Mouse (Mus musculus): ENCODE data around the gene Lman2l. TPM values are rescaled to one million over a fixed set of nuclear protein-coding genes. Genes with fewer than 3 reads are reported as not detected.
A peak's percentile ranks its signal among the peaks of the same experiment; 100 is the strongest.

The Lman2l gene
- total RNA-seq, 1 experiment = 13.0 TPM

DNA sequence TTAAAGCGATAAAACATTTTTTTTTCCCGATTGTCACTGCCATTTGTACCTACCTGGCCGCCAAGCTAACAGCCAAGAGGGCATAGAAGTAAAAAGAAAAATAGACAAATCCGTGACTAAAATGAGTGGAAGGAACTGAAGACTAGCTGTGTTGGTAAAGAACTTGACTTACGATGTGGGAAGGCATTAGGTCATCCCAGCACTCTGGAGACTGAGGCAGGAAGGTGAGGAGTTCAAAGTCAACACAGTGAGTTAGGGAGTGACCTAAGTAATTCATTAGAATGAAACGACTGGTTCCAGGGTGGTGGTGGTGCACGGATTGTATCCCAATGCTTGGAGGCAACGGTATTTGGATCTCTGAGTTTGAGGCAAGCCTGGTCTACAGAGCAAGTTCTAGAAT, 437 bp upstream of the Lman2l start:
- 0 out of 4 replicates have a peak, but pooled peaks cover 0 to 2% of the 10 kb centered on the region in 2 experiments for H3K4me1 ChIP-seq (ENCODE audit: control insufficient read depth in 2 of 2, insufficient read depth in 2 of 2, low read length in 2 of 2, poor library complexity in 1 of 2)
- no peaks in the 10 kb centered on the region for H3K9me3 ChIP-seq (ENCODE audit: control insufficient read depth, insufficient read depth, low read depth, low read length)
- H3K27ac ChIP-seq (ENCODE audit: insufficient read depth, low read depth, low read length, poor library complexity, severe bottlenecking) = no peak overlapping the region
- TF ChIP-seq ZC3H11A (IDR thresholded peaks at IDR 0.05; ENCODE audit: borderline replicate concordance, low read depth, low read length) (no peak), CHD2 (IDR thresholded peaks at IDR 0.05; ENCODE audit: low read depth, low read length) (no peak)
- in situ Hi-C loops (cut with MboI; ENCODE audit: low sequenced_read_pairs in 2 of 2, unreplicated experiment in 2 of 2) = no loop called here
- 0 out of 2 replicates have a peak overlapping the region, but pooled peaks have one; percentile 43 for H3K9ac ChIP-seq (ENCODE audit: insufficient read depth, low read depth, low read length, poor library complexity, severe bottlenecking)
- no peak for DNase-seq (ENCODE audit: low read depth, low spot score)
- H3K4me3 ChIP-seq (ENCODE audit: insufficient read depth in 1 of 2, low read depth in 1 of 2, low read length in 2 of 2, poor library complexity in 1 of 2, severe bottlenecking in 1 of 2) = no peak overlapping the region
- 0 out of 2 replicates have a peak, but pooled peaks cover 4% of the 10 kb centered on the region for H3K36me3 ChIP-seq (ENCODE audit: control insufficient read depth, insufficient read depth, low read length, poor library complexity, severe bottlenecking)

DNA sequence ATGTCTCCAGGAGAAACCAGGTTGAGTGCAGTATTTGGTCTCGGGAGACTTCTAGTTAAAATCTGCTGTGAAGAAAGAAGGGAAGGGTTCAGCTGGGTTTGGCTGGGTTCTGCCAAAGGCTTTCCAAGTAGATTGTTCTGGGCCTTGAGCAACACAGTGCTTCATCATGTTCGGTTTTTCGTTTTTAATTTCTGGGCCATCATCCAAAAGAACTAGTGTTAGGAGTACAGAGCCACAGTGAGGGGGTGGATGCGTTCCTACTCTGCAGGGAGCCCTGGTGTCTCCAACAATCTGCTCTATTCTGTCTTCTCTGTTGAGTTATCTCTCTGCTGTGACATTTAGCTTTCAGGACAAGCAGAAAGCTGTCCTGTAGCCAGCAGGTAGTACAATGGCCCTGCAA, 4.0 kb downstream of the Lman2l start:
- TF ChIP-seq ZC3H11A (IDR thresholded peaks at IDR 0.05; ENCODE audit: borderline replicate concordance, low read depth, low read length) (no peak), CHD2 (IDR thresholded peaks at IDR 0.05; ENCODE audit: low read depth, low read length) (no peak), ZNF384 (IDR thresholded peaks at IDR 0.05; ENCODE audit: low read depth, low read length) (no peak), HCFC1 (IDR thresholded peaks at IDR 0.05; ENCODE audit: borderline replicate concordance, insufficient read depth, low read length) (no peak), MAFK (IDR thresholded peaks at IDR 0.05; ENCODE audit: insufficient read depth, low read depth, low read length) (no peak)
- in situ Hi-C loops (cut with MboI; ENCODE audit: low sequenced_read_pairs in 2 of 2, unreplicated experiment in 2 of 2) = no loop called here
- DNase-seq (ENCODE audit: low read depth, low spot score) = no peak
- 0 out of 4 replicates have a peak, but pooled peaks cover 0 to 2% of the 10 kb centered on the region in 2 experiments for H3K4me1 ChIP-seq (ENCODE audit: control insufficient read depth in 2 of 2, insufficient read depth in 2 of 2, low read length in 2 of 2, poor library complexity in 1 of 2)
- H3K9me3 ChIP-seq (ENCODE audit: control insufficient read depth, insufficient read depth, low read depth, low read length) = no peaks in the 10 kb centered on the region
- peaks cover 23% of the 10 kb centered on the region for H3K36me3 ChIP-seq (ENCODE audit: control insufficient read depth, insufficient read depth, low read length, poor library complexity, severe bottlenecking)
- H3K4me3 ChIP-seq (ENCODE audit: insufficient read depth in 1 of 2, low read depth in 1 of 2, low read length in 2 of 2, poor library complexity in 1 of 2, severe bottlenecking in 1 of 2) = no peak overlapping the region
- H3K27ac ChIP-seq (ENCODE audit: insufficient read depth, low read depth, low read length, poor library complexity, severe bottlenecking) = no peak overlapping the region
- H3K9ac ChIP-seq (ENCODE audit: insufficient read depth, low read depth, low read length, poor library complexity, severe bottlenecking) = no peak overlapping the region

DNA sequence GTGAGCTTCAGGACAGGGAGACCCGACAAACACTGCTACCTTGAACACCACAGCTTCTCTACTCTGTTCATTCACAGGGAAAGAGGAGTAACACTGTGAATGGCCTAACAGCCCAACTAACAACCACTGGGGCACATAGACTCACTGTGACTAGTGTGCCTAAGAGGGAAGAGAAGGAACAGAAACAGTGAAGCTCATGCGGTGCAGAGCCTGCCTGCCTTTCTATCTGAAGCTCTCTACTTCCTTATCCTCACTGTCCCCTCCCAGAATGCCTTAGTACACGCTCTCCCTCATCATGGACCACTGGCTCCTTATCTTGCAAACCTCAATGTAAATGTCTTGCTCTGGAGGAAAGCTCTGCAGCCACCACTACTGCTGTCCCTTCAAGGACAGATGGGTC, 7.8 kb downstream of the Lman2l start:
- no peaks in the 10 kb centered on the region for H3K4me1 ChIP-seq (ENCODE audit: control insufficient read depth in 2 of 2, insufficient read depth in 2 of 2, low read length in 2 of 2, poor library complexity in 1 of 2)
- in situ Hi-C loops (cut with MboI; ENCODE audit: low sequenced_read_pairs in 2 of 2, unreplicated experiment in 2 of 2) = no loop called here
- H3K36me3 ChIP-seq (ENCODE audit: control insufficient read depth, insufficient read depth, low read length, poor library complexity, severe bottlenecking) = peaks cover 25% of the 10 kb centered on the region

DNA sequence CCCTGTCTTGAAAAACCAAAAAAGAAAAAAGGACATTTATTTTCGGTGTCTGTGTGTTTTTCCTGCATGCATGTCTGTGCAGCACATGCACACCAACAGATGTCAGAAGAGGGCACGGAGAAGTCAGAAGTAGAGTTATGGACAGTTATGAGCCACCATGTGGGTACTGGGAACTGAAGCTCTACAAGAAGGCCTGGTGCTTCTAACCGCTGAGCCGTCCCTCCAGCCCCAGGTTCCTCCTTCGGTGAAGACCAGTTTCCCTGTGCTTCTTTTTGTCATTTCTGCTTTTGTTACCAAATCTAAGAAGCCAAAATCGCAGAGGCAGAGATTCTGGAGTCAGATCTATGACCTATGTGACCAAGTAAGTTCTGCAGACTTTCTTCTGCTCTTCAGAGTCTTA, 8.6 kb downstream of the Lman2l start:
- Histone ChIP-seq H3K4me1 (ENCODE audit: control insufficient read depth in 2 of 2, insufficient read depth in 2 of 2, low read length in 2 of 2, poor library complexity in 1 of 2) (no peaks in the 10 kb centered on the region), H3K27ac (ENCODE audit: insufficient read depth, low read depth, low read length, poor library complexity, severe bottlenecking) (no peak overlapping the region), H3K36me3 (ENCODE audit: control insufficient read depth, insufficient read depth, low read length, poor library complexity, severe bottlenecking) (peaks cover 25% of the 10 kb centered on the region), H3K9ac (ENCODE audit: insufficient read depth, low read depth, low read length, poor library complexity, severe bottlenecking) (no peak overlapping the region), H3K9me3 (ENCODE audit: control insufficient read depth, insufficient read depth, low read depth, low read length) (no peaks in the 10 kb centered on the region), H3K4me3 (ENCODE audit: insufficient read depth in 1 of 2, low read depth in 1 of 2, low read length in 2 of 2, poor library complexity in 1 of 2, severe bottlenecking in 1 of 2) (no peak overlapping the region)
- TF ChIP-seq ZNF384 (IDR thresholded peaks at IDR 0.05; ENCODE audit: low read depth, low read length) (no peak), HCFC1 (IDR thresholded peaks at IDR 0.05; ENCODE audit: borderline replicate concordance, insufficient read depth, low read length) (no peak), CHD2 (IDR thresholded peaks at IDR 0.05; ENCODE audit: low read depth, low read length) (no peak), ZC3H11A (IDR thresholded peaks at IDR 0.05; ENCODE audit: borderline replicate concordance, low read depth, low read length) (no peak), MAFK (IDR thresholded peaks at IDR 0.05; ENCODE audit: insufficient read depth, low read depth, low read length) (no peak)
- in situ Hi-C loops (cut with MboI; ENCODE audit: low sequenced_read_pairs in 2 of 2, unreplicated experiment in 2 of 2) = no loop called here
- DNase-seq (ENCODE audit: low read depth, low spot score) = no peak

More for the DNA sequence above, 7.8 kb downstream of the Lman2l start:
- no peak overlapping the region for H3K9ac ChIP-seq (ENCODE audit: insufficient read depth, low read depth, low read length, poor library complexity, severe bottlenecking)
- TF ChIP-seq ZNF384 (IDR thresholded peaks at IDR 0.05; ENCODE audit: low read depth, low read length) (no peak), CHD2 (IDR thresholded peaks at IDR 0.05; ENCODE audit: low read depth, low read length) (no peak), MAFK (IDR thresholded peaks at IDR 0.05; ENCODE audit: insufficient read depth, low read depth, low read length) (no peak), ZC3H11A (IDR thresholded peaks at IDR 0.05; ENCODE audit: borderline replicate concordance, low read depth, low read length) (no peak), HCFC1 (IDR thresholded peaks at IDR 0.05; ENCODE audit: borderline replicate concordance, insufficient read depth, low read length) (no peak)
- no peak for DNase-seq (ENCODE audit: low read depth, low spot score)
- H3K9me3 ChIP-seq (ENCODE audit: control insufficient read depth, insufficient read depth, low read depth, low read length) = no peaks in the 10 kb centered on the region
- no peak overlapping the region for H3K27ac ChIP-seq (ENCODE audit: insufficient read depth, low read depth, low read length, poor library complexity, severe bottlenecking)
- H3K4me3 ChIP-seq (ENCODE audit: insufficient read depth in 1 of 2, low read depth in 1 of 2, low read length in 2 of 2, poor library complexity in 1 of 2, severe bottlenecking in 1 of 2) = no peak overlapping the region

DNA sequence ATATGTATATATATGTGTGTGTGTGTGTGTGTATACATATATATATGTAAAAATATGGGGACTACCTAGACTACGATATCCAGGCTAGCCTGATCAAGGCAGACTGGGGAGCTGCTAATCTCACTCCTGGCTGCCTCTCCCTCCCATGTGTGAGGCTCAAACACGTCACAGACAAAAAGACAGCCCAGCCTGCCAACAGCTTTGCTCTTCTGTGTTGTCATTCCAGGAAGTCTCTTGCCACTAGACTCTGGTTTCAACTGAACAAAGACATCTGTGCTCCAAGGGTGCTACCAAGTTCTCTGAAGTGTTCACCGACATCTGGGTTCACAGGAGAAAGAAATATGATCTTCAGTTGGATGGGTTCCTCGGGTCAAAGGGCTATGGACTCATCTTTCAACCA, 10.0 kb downstream of the Lman2l start:
- H3K4me1 ChIP-seq (ENCODE audit: control insufficient read depth in 2 of 2, insufficient read depth in 2 of 2, low read length in 2 of 2, poor library complexity in 1 of 2) = no peaks in the 10 kb centered on the region
- no peak overlapping the region for H3K9ac ChIP-seq (ENCODE audit: insufficient read depth, low read depth, low read length, poor library complexity, severe bottlenecking)
- peaks cover 28% of the 10 kb centered on the region for H3K36me3 ChIP-seq (ENCODE audit: control insufficient read depth, insufficient read depth, low read length, poor library complexity, severe bottlenecking)
- no peak for TF ChIP-seq MAFK (IDR thresholded peaks at IDR 0.05; ENCODE audit: insufficient read depth, low read depth, low read length)
- TF ChIP-seq CHD2 (IDR thresholded peaks at IDR 0.05; ENCODE audit: low read depth, low read length) = no peak
- TF ChIP-seq ZC3H11A (IDR thresholded peaks at IDR 0.05; ENCODE audit: borderline replicate concordance, low read depth, low read length) = no peak
- no peak for TF ChIP-seq ZNF384 (IDR thresholded peaks at IDR 0.05; ENCODE audit: low read depth, low read length)
- TF ChIP-seq HCFC1 (IDR thresholded peaks at IDR 0.05; ENCODE audit: borderline replicate concordance, insufficient read depth, low read length) = no peak
- DNase-seq (ENCODE audit: low read depth, low spot score) = no peak
- in situ Hi-C loops (cut with MboI; ENCODE audit: low sequenced_read_pairs in 2 of 2, unreplicated experiment in 2 of 2) = no loop called here
- no peaks in the 10 kb centered on the region for H3K9me3 ChIP-seq (ENCODE audit: control insufficient read depth, insufficient read depth, low read depth, low read length)
- no peak overlapping the region for H3K27ac ChIP-seq (ENCODE audit: insufficient read depth, low read depth, low read length, poor library complexity, severe bottlenecking)
- H3K4me3 ChIP-seq (ENCODE audit: insufficient read depth in 1 of 2, low read depth in 1 of 2, low read length in 2 of 2, poor library complexity in 1 of 2, severe bottlenecking in 1 of 2) = no peak overlapping the region
